Mouse (Mus musculus) kidney, postnatal 0 days (tissue): ENCODE results near the gene Tbc1d9. TPM values are rescaled to one million over a fixed set of nuclear protein-coding genes. Genes with fewer than 3 reads are reported as not detected.

Experiments used
- ATAC-seq: fragments of 200-750 bp; cut with Nextera tagmentation; replicated peaks from 2 replicates; pipeline ENCODE4 v1.8.0; 2017; ENCODE audit warnings: low read depth, moderate number of reproducible peaks, moderate TSS enrichment, moderate library complexity; ENCODE audit not compliant: low FRiP score
- DNase-seq: peaks from one replicate; pipeline ENCODE4 v3.0.0-alpha.2; 2016; ENCODE audit warnings: low spot score
- H3K27ac ChIP-seq: fragments of 300-500 bp; sonication (generic); 2 replicates; pipeline ENCODE4 v1.5.1; 2014; ENCODE audit warnings: mild to moderate bottlenecking
- H3K27me3 ChIP-seq: fragments of 300-500 bp; sonication (generic); 2 replicates; pipeline ENCODE4 v1.6.1; 2014; ENCODE audit warnings: low read length, mixed read lengths; ENCODE audit not compliant: insufficient read depth
- H3K36me3 ChIP-seq: fragments of 300-500 bp; sonication (generic); 2 replicates; pipeline ENCODE4 v1.6.1; 2014; ENCODE audit warnings: low read length, mixed read lengths; ENCODE audit not compliant: insufficient read depth
- H3K4me1 ChIP-seq: fragments of 300-500 bp; sonication (generic); replicated peaks from 2 replicates; pipeline ENCODE4 v1.6.1; 2014; ENCODE audit warnings: antibody characterized with exemption, low read length, mixed read lengths; ENCODE audit not compliant: insufficient read depth
- H3K4me2 ChIP-seq: fragments of 300-500 bp; sonication (generic); 2 replicates; pipeline ENCODE4 v1.6.1; 2014; ENCODE audit warnings: mild to moderate bottlenecking, low read length, moderate library complexity, mixed read lengths
- H3K4me3 ChIP-seq: fragments of 300-500 bp; sonication (generic); replicated peaks from 2 replicates; pipeline ENCODE4 v1.5.1; 2014; ENCODE audit warnings: low read depth, low read length
- H3K9ac ChIP-seq: fragments of 300-500 bp; sonication (generic); 2 replicates; pipeline ENCODE4 v1.6.1; 2014; ENCODE audit warnings: low read depth, low read length
- H3K9me3 ChIP-seq: fragments of 300-500 bp; sonication (generic); replicated peaks from 2 replicates; pipeline ENCODE4 v1.6.1; 2016; ENCODE audit warnings: low read length, inconsistent platforms, mixed read lengths
- CTCF ChIP-seq: IDR thresholded peaks from 2 replicates; pipeline ENCODE4 v1.5.1; 2016; ENCODE audit warnings: antibody characterized with exemption, low read depth, mild to moderate bottlenecking, moderate library complexity
- WGBS: fragments of 180-500 bp; shearing (Covaris S2); extraction: QIAGEN DNeasy Blood & Tissue Kit; methylation state at CpG from one replicate; pipeline ENCODE4 v1.1.7; 2014; 5-methylcytosine and 5-hydroxymethylcytosine counted together
- polyA plus RNA-seq: library from polyadenylated mRNA; unstranded; fragments of >200 nt; fragmentation: Nextera tagmentation; extraction: Ambion mirVana; gene quantifications from 2 replicates; pipeline ENCODE4 v1.2.1, GENCODE M21; 2015

The Tbc1d9 gene
- polyA plus RNA-seq: 1.7 and 1.8 TPM in 2 replicates

GRCm38 (mm10) chr8:83165235-83165930, at the start of gene Tbc1d9:
Gene Tbc1d9, plus strand, starts transcription at chr8:83165352.
- no peaks in the 10 kb centered on the region for H3K9me3 ChIP-seq
- no peaks in the 10 kb centered on the region for H3K36me3 ChIP-seq
- peak within 1 kb of the TSS; percentile 80 for H3K9ac ChIP-seq
- H3K4me1 ChIP-seq: no peaks in the 10 kb centered on the region
- peak; percentile 31; the same call in 1 of the 2 replicates for TF ChIP-seq CTCF
- peak within 1 kb of the TSS; percentile 85 for H3K4me2 ChIP-seq
- ATAC-seq: peak; percentile 93
- DNase-seq: peak; percentile 83
- peak within 1 kb of the TSS; percentile 47 for H3K4me3 ChIP-seq
- H3K27me3 ChIP-seq: no peaks in the 10 kb centered on the region
- WGBS: under 1% methylated on average over 55 of the region's 63 CpGs
- peak within 1 kb of the TSS; percentile 77 for H3K27ac ChIP-seq

- no peak for TF ChIP-seq CTCF
- no peak overlapping the region for H3K4me2 ChIP-seq
- no peak overlapping the region for H3K9ac ChIP-seq
- no peaks in the 10 kb centered on the region for H3K36me3 ChIP-seq
- ATAC-seq (no peak), DNase-seq (no peak)
- no peak overlapping the region for H3K4me3 ChIP-seq
- H3K4me1 ChIP-seq: no peaks in the 10 kb centered on the region
- H3K9me3 ChIP-seq: no peaks in the 10 kb centered on the region
- H3K27ac ChIP-seq: no peak overlapping the region
- 58% methylated on average over 2 of the region's 2 CpGs for WGBS
- no peaks in the 10 kb centered on the region for H3K27me3 ChIP-seq
Measured at GRCm38 (mm10) chr8:83135086-83135485, 30.1 kb upstream of the Tbc1d9 start.

GRCm38 (mm10) chr8:83140068-83140467, 25.1 kb upstream of the Tbc1d9 start:
- Histone ChIP-seq H3K4me2 (no peak overlapping the region), H3K4me1 (no peaks in the 10 kb centered on the region), H3K36me3 (no peaks in the 10 kb centered on the region), H3K4me3 (no peak overlapping the region), H3K9me3 (no peaks in the 10 kb centered on the region), H3K27me3 (no peaks in the 10 kb centered on the region), H3K27ac (no peak overlapping the region), H3K9ac (no peak overlapping the region)
- 70% methylated on average over 1 of the region's 1 CpGs for WGBS
- no peak for ATAC-seq
- no peak for TF ChIP-seq CTCF
- peak; percentile 27 for DNase-seq

- no peak overlapping the region for H3K27ac ChIP-seq
Measured at GRCm38 (mm10) chr8:83140701-83141111, 24.4 kb upstream of the Tbc1d9 start.

GRCm38 (mm10) chr8:83141358-83141757, 23.8 kb upstream of the Tbc1d9 start:
- no peaks in the 10 kb centered on the region for H3K36me3 ChIP-seq
- H3K4me2 ChIP-seq: no peak overlapping the region
- H3K9me3 ChIP-seq: no peaks in the 10 kb centered on the region
- no peak for ATAC-seq
- H3K27ac ChIP-seq: no peak overlapping the region
- TF ChIP-seq CTCF: no peak
- H3K4me1 ChIP-seq: no peaks in the 10 kb centered on the region
- 55% methylated on average over 5 of the region's 5 CpGs for WGBS
- DNase-seq: no peak
- H3K27me3 ChIP-seq: no peaks in the 10 kb centered on the region
- H3K9ac ChIP-seq: no peak overlapping the region
- no peak overlapping the region for H3K4me3 ChIP-seq

More at GRCm38 (mm10) chr8:83140701-83141111, 24.4 kb upstream of the Tbc1d9 start:
- no peak for ATAC-seq
- Histone ChIP-seq H3K36me3 (no peaks in the 10 kb centered on the region), H3K4me2 (no peak overlapping the region), H3K9me3 (no peaks in the 10 kb centered on the region), H3K27me3 (no peaks in the 10 kb centered on the region), H3K9ac (no peak overlapping the region), H3K4me1 (no peaks in the 10 kb centered on the region), H3K4me3 (no peak overlapping the region)
- WGBS: 64% methylated on average over 3 of the region's 3 CpGs
- TF ChIP-seq CTCF: no peak
- DNase-seq: no peak

GRCm38 (mm10) chr8:83144601-83145000, 20.6 kb upstream of the Tbc1d9 start:
- Histone ChIP-seq H3K4me2 (no peak overlapping the region), H3K27me3 (no peaks in the 10 kb centered on the region), H3K36me3 (no peaks in the 10 kb centered on the region), H3K4me1 (no peaks in the 10 kb centered on the region), H3K27ac (no peak overlapping the region), H3K9ac (no peak overlapping the region), H3K9me3 (no peaks in the 10 kb centered on the region), H3K4me3 (no peak overlapping the region)
- WGBS: 94% methylated on average over 4 of the region's 4 CpGs
- no peak for TF ChIP-seq CTCF
- no peak for ATAC-seq
- no peak for DNase-seq

GRCm38 (mm10) chr8:83145421-83145820, 19.7 kb upstream of the Tbc1d9 start:
- H3K9ac ChIP-seq: no peak overlapping the region
- H3K9me3 ChIP-seq: no peaks in the 10 kb centered on the region
- no peaks in the 10 kb centered on the region for H3K4me1 ChIP-seq
- no peak overlapping the region for H3K4me2 ChIP-seq
- WGBS: 69% methylated on average over 3 of the region's 3 CpGs
- ATAC-seq: no peak
- no peak overlapping the region for H3K27ac ChIP-seq
- TF ChIP-seq CTCF: no peak
- no peaks in the 10 kb centered on the region for H3K36me3 ChIP-seq
- H3K4me3 ChIP-seq: no peak overlapping the region
- DNase-seq: no peak
- no peaks in the 10 kb centered on the region for H3K27me3 ChIP-seq
